Mouse (Mus musculus): ENCODE measurements at regions not wholly inside any gene's neighbourhood (a gene's known extent, or its start where the extent isn't known, plus 50 kb on each side); places are given as distances from the start of the nearest gene placed in this dataset.
"Not testable (repeated sequence)": the region's sequence is repeated elsewhere in the genome, so short reads cannot be mapped to it uniquely, and the experiment has no call there.

DNA sequence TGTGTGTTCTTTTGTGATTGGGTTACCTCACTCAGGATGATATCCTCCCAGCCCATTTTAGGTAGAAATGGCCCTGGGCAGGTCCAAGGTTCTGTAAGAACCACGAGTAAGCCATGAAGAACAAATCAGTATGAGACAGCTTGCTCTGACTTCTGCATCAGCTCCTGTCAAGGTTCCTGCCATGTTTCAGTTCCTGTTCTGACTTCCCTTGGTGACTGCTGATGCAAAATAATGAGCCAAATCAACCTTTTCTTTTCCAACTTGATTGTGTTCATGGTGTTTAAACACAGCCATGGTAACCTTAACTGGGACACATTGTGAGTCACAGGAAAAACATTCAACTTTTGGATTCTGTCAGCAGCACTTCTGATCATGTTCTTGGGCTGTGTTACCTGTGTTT, 667.4 kb upstream of the Igfbp7 start:
- DNase-seq, result no peak

DNA sequence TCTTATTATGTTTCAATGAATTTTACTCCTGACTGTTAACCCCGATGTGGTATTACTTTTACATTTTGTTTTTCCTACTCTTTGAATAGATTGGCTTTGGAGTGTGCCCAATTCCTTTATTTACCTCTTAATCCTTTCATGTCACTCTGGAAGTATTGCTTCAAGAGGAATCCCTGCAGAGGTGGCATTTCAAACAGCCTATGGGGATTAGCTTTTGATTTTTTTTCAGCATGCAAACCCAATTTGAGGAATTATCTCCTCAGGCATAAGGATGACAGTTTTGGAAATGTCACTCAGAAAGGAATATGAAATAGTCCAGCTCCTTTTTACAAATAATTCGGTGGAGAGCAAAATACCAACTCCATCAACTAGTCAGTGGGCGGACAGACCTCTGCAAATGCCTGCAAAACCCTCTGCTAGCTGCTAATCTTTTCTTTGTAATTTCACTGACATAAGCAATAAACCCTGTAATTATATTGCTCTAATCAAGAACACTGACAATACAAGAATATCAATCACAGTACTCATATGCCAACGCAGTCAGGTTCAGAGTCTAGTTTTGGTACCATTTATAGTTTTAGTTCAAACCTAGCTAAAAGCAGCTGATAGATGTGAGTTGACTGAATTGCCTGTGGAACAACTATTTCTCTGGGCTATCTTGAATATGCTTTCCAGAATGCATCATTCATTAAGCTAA, 624.9 kb upstream of the Igfbp7 start:
- no peak for DNase-seq

DNA sequence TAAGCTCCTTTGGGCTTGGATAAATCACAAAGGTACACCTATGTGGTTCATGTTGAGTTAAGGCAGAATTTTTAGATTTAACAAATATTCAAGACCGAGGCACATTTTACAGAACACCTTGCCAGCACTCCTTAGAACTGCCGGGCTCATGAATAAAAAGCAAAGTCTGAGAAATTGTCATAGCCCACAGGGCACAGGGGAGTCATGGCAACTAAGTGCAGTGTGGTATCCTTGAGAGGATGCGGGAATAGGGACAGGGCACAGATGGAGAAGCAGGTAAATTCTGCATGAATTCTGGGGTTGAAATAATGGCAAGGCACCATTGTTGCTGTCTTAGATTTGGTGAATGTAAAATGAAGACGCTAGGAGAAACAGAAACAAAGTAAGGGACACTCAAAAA, 609.7 kb upstream of the Igfbp7 start:
- DNase-seq, result no peak

DNA sequence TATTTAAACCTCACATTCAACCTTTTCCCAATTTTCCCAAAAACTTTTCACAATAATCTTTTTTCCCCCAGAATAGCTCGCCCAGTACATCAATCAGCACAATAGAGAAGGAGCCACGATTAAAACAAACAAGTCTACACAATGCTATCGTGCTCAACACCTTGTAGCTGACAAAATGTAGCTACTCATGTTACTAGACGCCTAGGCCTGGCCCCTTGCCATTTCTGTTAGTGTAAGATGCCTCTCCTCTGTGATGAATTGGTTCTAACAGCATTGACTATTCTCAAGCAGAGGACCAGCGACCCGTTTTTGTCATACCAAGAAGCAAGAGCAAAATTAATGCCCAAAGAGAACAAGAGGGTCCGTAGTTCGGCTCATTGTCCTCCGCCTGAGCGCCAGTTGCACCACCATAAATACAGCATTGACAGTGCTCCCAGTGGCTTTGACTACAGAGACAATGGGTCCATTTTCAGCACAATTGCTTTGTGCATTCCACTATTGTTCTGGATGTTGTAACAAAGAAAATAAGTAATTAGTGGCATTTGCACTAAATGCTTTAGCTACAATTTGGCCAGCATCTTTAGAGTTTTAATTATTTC, 578.7 kb upstream of the Igfbp7 start:
- DNase-seq, result no peak

DNA sequence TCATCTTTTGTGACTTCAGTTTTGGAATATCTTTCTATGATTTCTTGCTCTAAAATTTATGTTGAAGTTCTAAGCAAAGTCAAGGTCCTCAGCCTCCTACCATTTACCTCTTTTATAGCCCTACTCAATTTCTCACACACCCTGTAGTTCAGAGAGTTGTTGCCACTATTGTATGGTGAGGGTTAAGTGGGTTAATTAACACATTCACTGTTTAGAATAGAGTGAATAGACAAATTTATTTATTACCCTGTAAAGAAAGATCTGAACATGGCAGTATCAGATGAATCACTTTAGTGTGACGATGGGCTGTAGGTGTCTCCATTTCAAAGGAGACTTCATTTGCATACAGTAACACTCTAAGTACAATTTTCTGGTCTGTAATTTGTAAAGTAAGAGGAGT, 577.4 kb upstream of the Igfbp7 start:
- no peak for DNase-seq

DNA sequence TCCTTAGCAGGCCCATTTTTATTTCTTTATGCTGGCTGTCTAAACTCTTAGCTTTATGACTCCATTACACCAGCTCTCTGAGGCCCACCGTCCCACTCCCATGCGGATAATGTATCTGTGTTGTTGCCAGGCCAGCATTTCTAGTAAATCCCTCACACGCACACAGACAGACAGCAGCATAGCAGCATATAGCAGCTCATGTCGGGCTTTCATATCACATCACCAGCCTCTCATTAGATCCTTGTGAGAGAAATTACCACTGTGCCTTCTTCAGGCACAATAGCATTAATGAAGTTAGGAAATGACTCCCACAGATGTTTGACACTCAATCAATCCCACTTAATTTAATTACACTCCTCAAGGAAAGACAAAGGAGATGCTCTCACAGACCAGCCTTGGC, 532.2 kb upstream of the Igfbp7 start:
- DNase-seq, result not testable (repeated sequence)

DNA sequence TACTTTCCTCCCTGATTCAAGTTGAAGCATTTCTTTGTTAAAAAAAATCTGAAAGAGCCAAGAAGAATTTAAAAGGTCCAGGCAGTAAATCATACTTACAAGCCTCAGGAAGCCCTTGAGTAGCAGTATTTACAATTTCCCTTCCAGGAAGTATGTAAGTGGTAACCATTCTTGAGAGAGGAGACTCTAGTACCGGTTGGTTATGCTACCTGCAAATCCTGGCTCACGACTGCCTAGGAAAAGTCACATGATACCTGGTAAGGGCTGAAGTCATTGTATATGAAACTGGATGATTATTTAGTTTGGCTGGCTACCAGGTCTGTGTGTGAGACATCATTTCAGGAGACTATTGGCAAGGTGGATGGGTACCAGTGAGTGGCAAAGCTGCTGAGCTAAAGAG, 524.0 kb upstream of the Igfbp7 start:
- no peak for DNase-seq

DNA sequence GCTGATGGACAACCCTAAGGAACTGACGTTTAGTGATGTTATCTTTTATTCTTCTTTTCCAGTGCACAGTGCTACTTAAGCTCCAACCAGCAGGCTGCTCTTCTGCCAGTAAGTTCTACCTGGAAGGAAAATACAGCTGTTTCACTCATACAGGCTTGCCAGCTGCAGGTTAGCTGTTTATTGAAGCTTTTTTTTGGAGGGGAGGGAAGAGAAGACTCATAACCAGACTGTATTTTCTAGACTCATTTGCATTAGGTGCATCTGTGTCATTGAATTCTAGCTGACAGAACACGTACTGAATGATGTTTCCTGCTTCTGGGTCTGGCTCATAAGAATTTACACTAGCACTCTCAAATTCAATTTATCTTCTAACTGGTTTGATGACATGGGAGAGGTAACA, 513.3 kb upstream of the Igfbp7 start:
- DNase-seq, result no peak

DNA sequence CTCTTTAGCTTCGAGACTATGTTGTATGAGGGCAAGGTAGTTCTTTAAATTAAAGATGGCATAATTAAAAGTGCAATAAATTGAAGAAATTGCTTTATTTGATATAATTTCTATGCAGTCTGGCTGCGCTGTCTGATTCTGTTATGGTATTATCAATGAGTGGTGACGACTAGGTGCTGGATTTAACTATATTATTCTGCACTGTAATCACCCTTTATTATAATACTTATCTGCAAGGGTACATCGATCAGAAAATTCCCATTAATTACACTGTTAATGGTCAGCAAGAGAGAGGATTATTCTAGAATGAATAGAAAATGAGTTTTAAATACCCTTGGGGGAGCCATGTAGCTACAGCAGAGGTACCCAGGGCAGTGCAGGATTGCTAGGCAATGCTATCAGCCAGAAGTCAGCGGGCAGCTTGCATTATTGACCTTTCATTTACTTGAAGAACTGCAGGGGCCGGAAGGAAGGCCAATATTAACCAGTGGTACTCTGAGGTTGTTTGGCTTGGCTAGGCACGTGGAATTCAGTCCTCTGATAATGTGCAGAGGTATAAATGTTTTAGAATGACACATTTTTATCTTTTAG, 509.3 kb upstream of the Igfbp7 start:
- no peak for DNase-seq

DNA sequence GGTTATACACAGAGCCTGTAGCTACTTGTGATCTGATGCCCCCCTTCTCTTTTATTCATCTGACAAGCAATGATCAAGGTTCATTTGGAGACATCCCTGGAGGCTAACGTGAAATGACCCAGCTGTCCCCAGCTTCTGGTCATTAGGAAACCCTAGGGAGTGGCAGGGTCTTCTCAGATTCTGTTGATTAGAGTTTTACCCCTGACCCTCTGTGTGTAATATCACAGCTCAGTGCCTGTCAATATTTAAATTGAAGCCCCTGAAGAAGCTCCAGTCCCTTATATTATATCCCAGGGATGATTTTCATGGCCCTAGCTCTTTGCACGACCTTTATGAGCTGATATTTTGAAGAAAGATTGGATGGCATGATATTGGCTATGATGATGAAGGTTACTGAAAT, 508.5 kb upstream of the Igfbp7 start:
- DNase-seq, result no peak

DNA sequence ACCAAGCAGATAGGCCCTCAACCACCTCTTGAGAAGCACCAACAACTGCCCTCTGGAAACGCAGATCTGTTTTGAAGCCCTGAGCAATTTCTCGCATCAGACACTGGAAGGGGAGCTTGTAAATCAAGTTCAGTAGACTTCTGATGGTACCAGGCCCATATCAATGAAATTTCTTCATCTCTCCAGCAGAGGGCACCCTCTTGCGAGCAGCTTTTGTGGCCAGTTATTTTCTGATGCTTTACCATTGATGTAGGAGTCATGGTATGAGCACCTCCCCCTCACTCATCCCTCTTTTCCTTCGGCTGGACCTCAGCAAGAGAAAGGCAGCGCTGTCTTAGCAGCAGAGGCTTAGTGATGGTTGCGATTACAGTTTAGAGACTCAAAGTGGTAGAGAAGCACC, 501.4 kb upstream of the Igfbp7 start:
- DNase-seq, result no peak

DNA sequence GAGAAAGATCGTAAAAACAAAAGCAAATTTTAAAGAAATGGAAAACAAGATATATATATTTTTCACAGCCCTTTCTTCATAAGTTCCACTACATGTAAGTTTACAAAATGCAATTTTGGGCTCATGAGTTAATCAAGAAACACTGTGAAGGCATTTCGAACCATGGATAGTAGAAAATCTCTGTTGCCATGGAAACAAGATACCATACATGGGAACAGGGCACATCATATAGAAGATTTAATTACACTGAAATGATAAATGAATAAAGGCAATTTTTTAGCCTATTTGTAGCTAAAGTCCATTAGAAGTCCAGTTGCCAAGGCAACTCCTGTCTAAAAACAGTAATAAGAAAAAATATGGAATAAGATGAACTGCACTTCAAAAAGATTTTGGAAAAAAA, 484.2 kb upstream of the Igfbp7 start:
- DNase-seq, result not testable (repeated sequence)

DNA sequence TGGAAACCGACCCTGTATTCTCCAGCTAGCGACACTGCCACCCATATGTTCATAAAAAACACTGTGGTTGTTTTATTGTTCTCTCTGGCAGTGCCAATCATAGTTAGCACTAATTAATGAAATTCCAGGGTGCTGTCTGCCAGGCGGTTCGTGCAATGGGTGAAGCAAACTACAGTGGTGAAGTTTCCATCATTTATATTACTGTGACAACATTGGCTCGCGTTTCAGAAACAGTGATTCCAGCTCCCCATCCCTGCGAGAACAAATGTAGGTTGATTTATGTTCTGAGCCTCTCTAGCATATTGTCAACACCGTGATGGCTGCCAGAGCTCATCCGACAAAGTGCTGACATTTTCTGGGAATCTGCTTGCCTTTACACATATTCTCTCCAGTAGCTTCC, 480.7 kb upstream of the Igfbp7 start:
- DNase-seq, result no peak

DNA sequence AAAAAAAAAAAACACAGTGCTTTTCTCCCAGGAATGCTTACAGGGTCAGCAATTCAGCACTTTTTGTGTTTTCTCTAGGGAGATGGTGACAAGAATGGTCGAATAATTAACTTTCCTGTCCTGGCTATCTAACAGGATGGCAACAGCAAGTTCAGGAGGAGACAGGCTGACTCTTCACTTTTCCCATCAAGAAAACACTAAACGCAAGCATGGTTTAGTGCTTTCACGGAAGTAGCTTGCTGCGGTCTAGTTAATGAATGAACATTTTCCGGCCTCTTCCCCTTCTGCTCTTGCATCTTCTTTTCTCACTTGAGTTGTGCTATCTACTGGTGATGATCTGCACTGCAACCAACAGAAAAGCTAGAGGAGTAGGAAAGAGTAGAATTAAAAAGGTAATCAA, 463.6 kb upstream of the Igfbp7 start:
- no peak for DNase-seq

DNA sequence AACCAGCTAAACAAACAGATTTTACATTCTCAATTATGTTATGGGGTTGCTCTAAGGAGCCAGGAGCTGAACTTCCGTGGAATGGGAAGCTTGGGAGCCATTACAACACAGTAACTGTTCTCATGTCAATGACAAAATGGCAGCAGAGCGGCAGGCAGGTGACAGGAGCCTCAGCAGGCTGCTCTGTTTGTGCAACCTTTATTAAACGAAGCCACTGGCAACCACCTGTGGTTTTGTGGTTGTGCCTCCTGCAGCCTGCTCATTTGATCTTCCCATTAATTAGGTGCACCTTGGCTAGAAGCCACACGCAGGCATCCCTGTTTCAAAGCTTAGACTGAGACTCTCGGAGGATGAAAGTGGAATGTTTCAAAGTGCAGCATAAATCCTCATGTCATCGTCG, 457.5 kb upstream of the Igfbp7 start:
- no peak for DNase-seq

DNA sequence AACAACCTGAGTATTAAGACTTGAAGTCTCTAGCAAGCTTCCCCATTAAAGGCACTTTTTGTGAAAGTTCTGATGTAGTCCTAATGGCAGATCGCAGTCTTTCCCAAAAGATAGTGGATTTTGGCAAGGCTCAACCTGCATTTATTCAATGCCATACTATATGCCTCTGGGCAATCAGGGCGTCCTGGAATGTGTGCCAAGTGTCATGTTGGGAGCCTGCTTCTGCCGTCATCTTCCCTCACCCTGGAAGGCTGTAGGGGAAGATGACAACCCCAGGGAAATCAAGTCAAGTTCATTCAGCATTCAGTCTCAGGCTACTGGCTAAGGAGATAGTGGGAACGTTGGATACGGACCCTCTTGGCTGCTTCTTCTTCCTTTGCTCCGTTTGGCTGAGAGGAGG, 447.4 kb upstream of the Igfbp7 start:
- no peak for DNase-seq

DNA sequence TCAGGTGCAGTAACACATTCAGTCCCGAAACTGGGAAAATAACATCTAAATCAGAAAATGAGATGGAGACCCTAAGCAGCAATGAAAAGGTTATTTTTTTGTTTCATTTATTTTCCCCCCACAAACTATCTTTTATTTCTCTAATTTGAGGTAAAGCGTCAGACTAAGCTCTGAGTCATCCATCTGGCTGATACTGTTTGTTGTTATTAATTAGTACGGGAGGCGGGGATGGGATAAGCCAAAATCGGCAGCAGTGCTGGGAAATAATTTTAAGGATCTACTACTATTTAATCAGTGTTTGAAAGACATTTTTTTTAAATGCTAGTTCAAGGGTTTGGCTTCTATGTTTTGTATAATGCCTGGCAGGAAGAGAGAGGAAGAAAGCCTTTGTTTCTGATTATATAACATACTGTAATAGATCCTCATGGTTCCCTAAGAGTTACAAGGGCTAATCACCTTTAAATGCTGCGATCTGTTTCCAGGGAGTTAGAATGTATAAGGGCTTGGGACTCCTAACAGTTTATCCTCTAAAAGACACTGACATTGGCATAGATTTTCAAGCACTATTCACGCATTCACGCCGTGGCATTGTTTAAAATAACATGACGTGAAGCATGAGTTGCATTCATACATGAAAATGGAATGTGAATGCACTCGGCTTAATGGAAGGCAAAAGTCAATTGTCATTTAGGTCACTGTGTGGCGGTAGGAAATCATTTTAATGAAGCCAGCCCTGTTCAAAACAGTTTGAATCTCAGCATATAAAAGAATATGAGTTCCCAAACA, 446.4 kb upstream of the Igfbp7 start:
- no peak for DNase-seq

DNA sequence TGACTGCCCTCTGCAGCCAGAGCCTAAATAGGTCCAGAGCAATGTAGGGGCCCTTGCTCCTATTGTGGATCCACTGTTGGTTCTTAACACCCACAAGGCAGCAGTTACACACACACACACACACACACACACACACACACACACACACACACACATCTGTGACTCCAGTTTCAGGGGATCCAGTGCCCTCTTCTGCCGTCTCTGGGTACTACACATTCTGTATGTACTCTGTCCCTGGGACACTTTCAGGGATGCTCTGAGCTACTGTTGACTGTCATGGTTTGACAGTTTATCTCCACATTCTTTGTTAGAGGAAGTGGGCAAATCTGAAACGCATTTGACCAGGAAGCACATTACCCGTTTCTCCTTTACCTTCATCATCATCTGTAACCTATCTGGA, 443.8 kb upstream of the Igfbp7 start:
- no peak for DNase-seq

DNA sequence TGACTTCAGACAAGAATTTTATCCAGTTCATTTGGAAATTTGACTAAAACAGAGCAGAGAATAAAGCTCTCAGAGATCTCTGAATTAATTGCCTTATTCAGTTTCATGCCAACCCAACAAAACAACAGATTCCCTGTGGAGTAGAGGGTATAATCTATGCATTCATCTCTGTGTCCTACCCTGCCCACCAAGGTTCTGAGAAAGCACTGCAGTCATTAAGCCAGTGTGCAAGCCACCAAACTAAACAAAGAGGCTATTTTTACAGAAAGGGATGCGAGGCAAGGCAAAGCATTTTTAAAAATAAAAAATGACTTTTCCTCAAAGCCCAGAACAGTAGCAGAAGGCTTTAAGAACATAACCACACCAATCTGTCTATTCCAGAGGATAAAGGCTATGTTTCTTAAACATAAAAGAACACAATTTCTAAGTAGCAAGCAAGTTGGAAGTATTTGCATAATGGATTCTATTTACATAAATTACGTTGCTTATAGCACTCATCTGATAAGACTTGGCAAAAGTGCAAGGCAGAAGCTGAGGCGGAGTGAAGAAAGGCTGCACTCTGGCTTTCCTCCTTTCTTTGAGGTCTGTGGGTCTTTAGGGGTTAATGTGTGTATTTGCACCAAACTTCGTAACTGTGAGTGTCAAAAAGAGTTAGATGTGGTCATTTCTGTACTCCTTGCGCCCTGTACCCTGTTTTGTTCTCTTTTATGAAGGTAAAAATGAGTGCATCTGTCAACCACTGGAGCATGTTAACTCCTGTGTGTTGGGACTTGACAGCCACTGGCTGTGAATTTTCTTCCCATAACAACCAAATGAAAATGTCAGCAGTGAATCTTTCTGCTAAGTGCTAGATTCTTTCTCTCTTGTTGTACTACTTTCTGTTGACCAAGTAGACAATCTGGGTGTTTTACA, 430.6 kb upstream of the Igfbp7 start:
- no peak for DNase-seq

DNA sequence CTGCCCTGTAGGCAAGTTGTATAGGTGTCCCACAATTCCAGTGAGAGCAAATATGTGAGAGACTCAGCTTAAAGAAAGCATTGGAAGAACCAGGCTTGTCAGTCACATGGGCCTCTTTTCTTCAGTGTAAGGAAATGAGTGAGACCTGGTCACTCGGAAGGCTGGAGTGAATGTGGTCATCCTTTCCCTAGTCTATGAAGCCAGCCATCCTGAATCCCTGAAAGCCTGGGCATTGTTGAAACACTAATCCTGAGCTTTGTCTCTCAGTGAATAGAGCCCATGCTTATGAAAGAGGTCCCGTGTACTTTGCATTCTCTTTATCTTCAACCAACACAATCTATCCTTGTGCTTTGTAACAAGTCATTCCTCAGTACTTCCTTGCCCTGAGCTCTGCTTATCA, 420.1 kb upstream of the Igfbp7 start:
- DNase-seq, result no peak

DNA sequence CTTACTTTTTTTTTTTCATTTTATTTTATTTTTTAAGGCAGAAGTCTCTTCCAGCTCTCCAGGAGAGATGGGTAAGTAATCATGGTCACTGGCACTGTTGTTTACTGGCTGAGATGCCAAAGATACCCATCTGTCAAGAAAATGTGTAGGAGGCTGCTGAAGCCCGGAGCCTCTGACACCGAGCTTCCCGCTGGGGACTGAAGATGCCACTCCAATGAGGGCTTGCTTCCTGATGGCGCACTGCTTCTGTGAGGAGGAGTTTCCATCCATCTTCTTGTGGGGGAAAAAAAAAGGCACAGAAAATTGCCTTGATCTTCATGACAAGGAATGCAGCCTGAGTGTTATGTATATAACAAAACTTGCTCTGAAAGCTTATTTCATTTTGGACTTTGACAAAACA, 418.2 kb upstream of the Igfbp7 start:
- DNase-seq, result no peak

DNA sequence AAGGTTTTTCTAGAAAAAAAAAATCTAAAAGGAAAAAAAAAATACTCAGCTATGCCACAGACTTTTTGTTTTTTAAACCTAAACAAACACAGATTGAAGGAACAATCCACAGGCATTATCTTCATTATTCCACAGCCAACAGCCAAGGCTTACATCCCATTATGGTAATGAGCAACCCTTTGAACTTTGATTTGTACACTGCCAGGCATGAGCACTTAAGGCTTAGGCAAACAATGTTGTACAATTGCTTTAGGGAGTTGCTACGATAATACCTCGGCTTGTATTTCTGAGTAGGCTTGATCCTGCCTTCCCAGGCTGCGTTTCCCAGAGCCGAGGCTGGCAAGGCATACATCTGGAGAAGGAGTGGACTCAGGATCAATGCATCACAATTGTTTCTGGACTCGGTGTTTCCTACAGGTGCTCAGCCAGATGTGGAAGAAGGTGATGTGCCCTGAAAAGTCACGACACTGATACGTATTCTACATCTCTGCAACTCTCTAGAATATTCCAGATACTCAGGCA, 409.0 kb upstream of the Igfbp7 start:
- DNase-seq, result no peak

DNA sequence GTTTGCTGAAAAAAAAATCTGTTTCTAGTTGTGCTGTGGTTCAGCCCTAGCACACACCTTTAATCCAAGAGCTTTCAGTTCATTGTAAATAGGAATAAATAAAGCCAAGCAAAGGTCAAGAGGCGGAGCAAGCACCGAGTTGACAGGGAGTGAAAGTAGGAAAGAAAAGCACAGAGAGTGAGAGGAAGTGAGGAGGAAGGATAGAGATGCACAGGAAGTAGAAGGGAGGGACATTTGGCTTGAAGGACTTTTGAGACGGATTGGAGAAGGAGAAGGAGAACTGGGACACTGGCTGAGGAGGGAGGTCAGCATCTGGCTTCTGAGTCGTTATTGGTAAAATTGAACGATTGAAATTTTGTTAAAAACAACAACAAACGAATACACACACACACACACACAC, 402.0 kb upstream of the Igfbp7 start:
- DNase-seq, result no peak
